Mouse (Mus musculus): ENCODE data around the gene Znhit3. TPM values are rescaled to one million over a fixed set of nuclear protein-coding genes. Genes with fewer than 3 reads are reported as not detected.

Znhit3 gene
- polyA plus RNA-seq (2017; shearing (Covaris generic)), result 25.4 TPM

DNA sequence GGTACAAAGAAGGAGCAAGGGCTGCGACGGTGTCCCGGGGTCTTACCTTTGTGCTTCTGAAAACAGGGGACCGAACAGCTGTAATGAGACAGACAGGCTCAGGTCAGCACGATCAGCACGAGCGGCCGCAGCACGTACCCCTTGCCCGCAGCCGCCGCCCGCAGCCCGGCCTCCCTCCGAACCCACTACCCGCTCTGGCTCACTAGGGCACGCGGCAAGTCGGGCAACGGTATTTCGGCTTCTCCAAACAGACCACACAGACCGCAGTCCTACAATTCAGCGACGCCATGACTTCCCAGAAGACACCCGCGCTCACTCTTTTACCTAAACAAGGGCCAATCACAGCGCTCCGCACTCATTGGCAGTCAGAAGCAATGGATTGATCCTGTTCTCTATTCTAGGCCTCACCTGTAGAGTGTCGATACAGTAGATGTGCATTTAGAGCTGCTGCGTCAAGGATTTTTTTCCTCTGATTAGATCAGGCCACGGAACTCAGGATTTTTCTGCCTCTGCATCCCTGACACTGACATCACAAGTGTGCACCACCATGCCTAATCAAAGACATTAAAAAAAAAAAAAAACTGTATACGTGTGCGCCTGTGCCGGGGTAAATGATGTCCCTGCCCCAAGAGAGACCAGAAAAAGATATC lies at the start of gene Znhit3:
Gene Znhit3 (minus strand): TSS at position 314 of the 650 bp plus-strand sequence.

DNA sequence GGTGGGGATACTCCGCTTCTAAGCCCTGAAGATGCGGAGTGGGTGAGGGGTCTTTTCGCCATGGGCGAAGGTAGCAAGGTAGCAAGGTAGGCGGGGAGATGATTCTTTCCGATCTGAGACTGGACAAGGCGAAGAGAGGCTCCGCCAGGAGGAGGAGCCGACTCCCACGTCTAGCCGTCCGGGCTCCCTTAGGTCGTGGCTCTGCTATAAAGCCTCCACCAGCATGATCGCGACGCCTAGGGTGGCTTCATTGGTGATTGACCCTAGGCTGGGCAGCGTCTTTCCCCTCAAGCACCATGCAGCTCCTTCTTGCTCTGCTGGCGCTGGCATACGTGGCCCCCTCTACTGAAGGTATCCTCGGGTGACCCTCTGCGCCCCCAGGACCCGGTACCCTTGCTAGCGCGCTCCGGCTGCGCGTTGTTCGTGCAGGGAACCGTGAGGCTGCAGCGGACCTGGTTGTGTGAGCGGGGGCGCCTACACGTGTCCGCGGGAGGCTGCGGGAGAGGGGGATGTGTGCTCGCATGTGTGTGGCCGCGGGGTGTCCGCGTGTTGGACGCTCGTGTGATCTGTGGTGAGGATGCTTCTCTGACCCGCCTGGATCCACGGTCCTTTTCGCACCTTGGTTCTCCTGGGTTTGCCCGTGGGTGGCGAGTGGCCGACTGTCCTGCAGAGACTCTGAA lies 41.6 kb upstream of the Znhit3 start, which contains the start of gene Car4:
Gene Car4 (plus strand): TSS at position 196 of the 680 bp plus-strand sequence.

DNA sequence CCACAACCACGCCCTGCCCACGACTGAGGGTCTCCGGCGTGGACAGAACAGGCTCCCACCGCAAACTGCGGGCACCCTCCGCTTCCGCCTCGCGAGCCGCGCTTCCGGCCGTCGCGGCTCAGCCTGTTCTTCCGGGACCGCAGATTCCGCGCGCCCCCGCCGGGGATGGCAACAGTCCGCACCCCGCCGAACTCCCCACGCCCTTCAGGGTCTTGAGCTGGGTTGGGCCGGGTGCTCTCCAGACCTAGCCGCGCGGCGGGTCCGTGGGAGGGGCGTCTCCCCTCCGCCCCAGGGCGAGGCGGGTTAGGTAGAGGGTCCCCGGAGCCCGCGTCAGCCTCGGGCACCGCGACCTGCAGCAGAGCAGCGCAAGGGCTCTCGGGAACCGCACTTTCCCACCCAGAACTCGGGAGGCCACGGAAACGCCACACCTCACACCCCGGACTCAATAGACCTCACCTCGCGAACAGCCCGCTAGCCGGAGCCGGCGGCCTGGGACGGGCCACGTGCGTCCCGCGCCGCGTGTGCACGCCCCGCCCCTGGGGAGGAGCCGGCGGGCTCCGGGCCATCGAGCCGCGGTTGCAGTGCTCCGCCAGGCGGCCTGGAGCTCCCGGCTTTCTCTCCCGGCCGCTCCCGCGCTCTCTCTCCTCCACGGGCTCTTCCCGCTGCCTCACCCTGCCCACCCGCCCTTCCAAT lies 36.2 kb downstream of the Znhit3 start, which contains the start of the genes Myo19 and Pigw:
Gene Myo19 (plus strand): TSS at position 377 of the 693 bp plus-strand sequence.
Gene Pigw (minus strand): TSS at position 514 of the 693 bp plus-strand sequence.

GRCm38 (mm10) chr11:84870337-84871043 lies 45.7 kb downstream of the Znhit3 start, which contains the start of gene Ggnbp2:
Gene Ggnbp2, minus strand, starts transcription at chr11:84870817.

Other genes with a start within 250 kb of the Znhit3 start
- 27.5 TPM for gene Mrm1, start 96.9 kb downstream of the Znhit3 start, polyA plus RNA-seq (2017; shearing (Covaris generic))
- 26.4 TPM for gene Dhrs11, start 87.4 kb downstream of the Znhit3 start, polyA plus RNA-seq (2017; shearing (Covaris generic))
- gene Ggnbp2, start 45.5 kb downstream of the Znhit3 start, polyA plus RNA-seq (2017; shearing (Covaris generic)), result 124 TPM
- gene Myo19, start 36.2 kb downstream of the Znhit3 start, polyA plus RNA-seq (2017; shearing (Covaris generic)), result 1.8 TPM
- 2.2 TPM for gene Pigw, start 36.1 kb downstream of the Znhit3 start, polyA plus RNA-seq (2017; shearing (Covaris generic))
- not detected for gene Car4, start 41.4 kb upstream of the Znhit3 start, polyA plus RNA-seq (2017; shearing (Covaris generic))
- gene Usp32, start 223.8 kb upstream of the Znhit3 start, polyA plus RNA-seq (2017; shearing (Covaris generic)), result 19.0 TPM

All from effector memory CD4-positive, alpha-beta T cell, adult 5 months (primary cell).